Mouse (Mus musculus) monocyte, adult 5-6 weeks (primary cell): ENCODE measurements around the gene Ldah. TPM values are rescaled to one million over a fixed set of nuclear protein-coding genes. Genes with fewer than 3 reads are reported as not detected.

Experiments
- ATAC-seq: fragments of 153-309, 156-312 bp; replicated peaks from 2 replicates; pipeline ENCODE4 v1.8.0; 2017; ENCODE audit warnings: mild to moderate bottlenecking; ENCODE audit not compliant: low TSS enrichment, insufficient number of reproducible peaks, severe bottlenecking, poor library complexity, low FRiP score
- total RNA-seq: library from RNA; stranded (forward); fragments of 200-1000, 200-491, 200-594 nt; gene quantifications from 3 replicates; pipeline ENCODE4 v1.2.3, GENCODE M21; 2017

Gene Ldah
- total RNA-seq, 1 experiment from 2014 or later = 36.6 TPM

DNA sequence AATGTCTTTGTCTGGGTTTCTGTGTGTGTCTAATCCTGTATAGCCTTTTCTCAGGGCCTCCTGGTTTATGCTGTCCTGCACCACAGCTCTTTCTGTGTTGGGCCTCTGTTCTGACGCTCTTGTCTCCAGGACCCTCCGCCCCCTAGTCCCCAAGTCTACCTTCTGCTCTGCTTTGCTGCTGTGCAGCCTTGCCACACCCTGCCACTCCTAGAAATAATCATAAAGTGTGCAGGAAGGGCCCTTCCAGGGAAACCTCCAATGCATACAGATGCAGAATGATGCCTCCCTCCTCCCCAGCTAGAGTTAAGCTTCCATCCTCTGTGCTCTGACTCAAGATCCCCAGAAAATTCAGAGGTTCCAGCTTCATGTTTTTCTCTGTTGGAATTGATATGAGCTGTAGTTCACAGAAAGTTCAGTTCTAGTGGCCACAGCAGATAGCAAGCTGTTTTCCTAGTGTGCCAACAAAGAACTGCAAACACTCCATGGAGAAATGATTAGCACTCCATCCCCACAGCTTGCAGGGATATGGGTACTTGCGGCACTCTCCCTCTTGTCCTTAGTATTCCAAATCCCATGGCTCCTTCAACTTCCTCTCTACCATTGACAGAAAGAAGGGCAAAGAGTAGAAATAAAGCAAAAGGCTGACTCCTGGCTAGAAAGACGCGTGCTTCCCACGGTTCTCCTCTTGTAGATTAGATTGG lies 65.7 kb downstream of the Ldah start:
- ATAC-seq = no peak

DNA sequence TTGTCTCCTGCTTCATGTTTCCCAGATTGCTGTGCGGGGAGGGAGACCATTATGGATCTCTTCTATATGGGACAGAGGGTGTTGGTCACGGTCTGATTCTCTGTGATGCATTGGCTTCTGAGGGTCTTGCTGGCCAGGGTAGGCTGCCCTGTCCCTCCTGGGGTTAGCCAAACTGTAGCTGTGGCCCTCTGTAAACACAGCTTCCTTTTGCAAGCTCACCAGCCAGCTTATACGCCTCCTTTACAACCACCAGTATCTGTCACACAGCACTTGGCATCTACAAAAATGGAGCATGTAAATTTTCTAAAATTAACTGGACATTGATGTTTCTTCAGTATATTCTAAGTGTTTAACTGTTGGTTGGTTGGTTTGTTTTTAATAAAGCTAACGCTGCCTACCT lies 67.5 kb downstream of the Ldah start:
- ATAC-seq = no peak

DNA sequence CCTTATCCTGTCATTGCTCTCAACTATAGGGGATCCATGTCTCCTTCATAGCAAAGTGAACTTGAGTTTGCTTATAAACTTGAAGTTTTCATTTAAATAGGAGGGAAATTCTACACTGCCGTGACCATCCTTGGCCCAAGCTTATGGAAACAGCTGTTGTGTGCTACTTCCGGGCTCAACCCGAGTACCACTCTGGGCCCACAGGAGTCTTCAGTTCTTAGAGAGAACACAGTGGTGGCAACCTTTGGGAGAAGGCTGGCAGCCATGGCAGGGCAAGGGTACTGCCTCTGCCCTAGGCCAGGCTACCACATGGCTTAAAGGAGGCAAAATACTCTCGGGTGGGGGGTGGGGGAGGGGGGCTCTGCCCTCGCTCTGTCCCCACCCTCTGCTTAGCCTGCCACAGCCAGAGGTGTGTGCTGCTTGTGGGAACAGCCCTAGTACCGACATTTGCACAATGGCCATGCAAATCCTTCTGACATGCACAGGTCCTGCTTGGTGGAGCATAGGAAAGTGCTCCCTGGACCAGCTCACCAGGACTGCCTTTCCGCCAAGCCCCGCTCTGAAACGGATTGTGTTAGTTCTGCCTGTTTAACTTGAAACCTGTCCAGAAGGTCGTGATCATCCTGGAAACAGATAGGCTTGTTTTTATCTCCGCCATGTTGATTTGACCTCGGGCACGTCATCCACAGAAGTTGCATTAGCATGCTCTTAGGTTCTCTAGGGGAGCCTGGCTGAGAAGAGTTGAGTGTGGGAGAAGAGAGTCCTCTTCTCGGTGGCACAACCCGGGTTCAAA lies 73.5 kb downstream of the Ldah start:
- no peak for ATAC-seq

DNA sequence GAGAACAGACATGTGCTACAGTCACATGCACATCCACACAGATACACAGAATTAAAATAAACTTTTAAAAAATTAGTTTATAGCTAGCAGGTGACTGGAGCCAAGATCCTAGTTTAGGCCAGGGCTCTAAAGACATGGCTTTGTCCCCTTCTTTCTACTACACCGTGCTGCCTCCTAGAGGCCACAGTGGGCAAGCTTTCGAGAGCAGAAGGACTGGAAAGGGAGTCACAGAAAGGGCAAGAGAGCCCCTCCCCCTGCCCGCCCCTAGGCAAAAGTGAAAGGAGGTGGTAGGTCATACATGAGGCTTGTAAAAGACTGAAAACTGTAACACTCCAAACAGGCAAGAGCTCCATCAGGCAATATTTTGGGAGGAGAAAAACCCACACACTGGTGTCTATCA lies 80.1 kb downstream of the Ldah start:
- no peak for ATAC-seq

DNA sequence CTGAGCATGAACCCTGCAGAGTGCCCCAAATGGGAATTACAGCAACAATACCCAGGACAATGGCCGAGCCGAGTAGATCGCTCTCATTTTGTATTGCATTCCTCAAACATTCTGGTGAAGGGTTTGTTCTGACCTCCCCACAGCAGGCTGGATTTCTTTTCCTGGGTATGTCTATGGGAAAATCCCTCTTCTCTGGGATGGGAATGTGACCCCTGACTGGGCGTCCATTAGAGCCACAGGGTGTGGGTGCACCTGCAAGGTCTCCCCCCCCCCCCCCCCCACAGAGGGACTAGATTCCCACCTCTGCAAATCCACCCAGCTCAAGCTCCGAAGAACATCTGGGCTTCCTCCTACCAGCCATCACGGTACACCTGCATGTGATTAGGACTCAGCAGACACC lies 81.2 kb downstream of the Ldah start:
- ATAC-seq = no peak

DNA sequence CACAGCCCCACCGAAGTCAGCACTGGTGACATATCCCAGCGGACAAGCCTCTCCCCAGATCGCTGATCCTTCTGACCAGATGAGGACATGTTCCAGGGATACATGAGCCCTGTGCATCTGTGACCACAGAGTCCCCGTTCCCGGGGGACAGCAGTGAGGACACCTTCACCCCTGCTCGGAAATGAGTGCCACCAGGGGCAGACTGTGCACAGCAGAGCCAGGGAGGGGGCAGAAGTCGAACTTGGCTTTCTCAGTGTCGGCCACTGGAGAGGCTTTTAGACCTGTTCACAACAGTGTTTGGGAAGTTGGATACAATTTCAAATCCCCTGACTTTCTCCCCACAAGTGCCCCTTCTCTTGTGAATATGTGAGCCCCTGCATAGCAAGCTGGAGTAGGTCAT lies 81.6 kb downstream of the Ldah start:
- no peak for ATAC-seq

DNA sequence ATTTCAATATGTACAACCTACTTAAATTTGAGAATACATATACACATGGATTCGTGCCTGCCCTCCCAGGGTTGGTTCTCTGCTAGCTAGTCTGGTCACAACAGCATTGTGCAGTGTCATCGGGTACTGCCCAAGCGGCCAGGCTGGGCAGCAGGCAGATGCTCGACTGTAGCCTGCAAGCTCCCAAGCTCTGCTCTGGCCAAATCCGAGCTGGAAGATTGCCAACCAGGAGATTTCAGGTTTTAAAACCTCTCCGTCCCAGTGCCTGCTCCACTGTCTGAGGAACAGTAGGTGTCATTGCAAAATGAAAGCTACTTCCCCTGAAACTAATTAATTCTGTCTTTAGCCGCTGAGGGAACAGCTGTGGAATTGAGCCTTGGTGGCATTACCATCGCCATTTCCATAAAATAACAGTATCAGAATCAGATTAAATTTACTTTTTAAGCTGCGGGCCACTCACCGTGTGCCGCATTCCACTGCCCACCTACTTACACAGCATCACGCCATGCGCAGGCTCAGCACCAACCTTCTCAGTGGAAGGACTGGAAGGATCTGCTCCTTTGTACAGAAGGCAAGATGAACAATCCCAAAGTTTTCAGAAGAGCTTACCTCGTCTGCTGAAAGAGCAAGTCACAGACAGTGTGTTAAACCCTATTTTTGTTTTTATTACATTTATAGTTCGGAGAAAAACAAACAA lies 83.4 kb downstream of the Ldah start:
- no peak for ATAC-seq

DNA sequence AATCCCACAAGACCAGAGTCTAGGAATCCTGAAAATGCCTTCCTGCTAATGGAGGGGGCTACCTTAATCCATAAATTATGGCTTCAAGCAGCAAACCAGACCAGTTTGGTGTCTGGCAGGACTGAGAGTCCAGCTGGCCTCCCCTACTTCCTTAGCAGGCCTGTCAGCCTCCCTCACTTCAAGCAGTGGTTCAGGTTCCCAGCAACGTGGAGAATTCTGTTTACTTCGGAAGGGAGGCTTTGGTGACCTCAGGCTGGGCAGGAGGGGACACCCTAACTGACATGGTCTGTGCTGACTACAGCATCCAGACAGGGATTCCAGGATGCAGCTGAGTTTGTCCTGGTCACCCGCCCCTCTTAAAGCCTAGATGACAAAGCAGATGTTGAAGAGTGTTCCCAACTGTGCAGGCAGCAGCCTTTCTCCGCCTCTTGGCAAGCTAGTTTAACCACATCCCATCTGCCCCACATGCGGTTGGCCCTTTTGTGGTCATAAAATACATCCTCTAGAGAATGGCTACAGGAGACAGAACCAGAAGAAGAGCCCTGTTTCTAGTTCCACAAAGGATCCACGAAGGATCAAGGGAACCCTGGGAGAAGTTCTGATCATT lies 87.5 kb downstream of the Ldah start:
- no peak for ATAC-seq

DNA sequence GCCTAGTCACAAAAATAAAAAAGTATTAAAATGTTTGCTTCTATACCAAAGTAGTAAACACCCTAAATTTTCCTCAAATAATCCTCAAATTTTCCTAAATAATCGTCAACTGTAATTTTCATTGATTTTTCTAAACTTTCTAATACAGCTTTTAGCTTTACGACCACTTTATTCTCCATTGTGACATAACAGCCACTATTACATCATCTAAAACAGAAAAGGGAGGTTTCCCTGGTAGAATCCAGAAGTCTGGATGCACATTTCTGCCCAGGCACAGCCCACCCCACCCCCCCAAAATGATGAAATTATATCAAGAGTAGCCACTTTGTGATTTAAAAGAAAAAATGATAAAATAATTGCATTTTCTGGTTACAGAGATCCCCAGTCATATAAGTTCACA lies 88.2 kb downstream of the Ldah start:
- ATAC-seq = no peak

DNA sequence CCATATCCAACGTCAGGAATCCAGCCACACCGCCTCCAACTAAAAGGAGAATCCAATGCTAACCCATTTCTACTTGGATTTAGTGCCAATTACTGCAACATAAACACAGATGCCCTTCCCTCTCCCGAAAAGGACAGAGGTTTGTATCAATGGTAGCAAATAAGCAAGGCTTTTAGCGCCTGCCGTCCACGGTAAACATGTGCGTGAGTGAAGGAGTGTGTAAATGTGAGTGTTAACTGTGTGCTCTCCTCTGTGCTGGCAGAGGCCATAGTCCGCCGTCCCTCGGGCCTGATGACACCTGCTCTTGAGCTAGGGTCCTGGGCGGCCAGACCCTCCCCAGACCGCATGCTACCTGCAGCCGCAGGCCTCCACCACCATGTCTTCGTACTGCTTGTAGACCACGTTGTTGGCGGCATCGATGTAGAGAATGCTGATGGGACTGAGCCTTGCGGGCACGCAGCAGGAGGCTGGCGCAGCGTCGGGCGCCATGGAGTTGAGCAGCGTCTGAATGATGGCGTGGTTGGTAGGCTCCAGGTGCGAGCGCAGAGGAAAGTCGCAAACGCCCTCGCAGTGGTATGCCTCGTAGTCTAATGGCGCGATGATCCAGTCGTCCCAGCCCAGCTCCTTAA lies 89.8 kb downstream of the Ldah start:
- no peak for ATAC-seq

DNA sequence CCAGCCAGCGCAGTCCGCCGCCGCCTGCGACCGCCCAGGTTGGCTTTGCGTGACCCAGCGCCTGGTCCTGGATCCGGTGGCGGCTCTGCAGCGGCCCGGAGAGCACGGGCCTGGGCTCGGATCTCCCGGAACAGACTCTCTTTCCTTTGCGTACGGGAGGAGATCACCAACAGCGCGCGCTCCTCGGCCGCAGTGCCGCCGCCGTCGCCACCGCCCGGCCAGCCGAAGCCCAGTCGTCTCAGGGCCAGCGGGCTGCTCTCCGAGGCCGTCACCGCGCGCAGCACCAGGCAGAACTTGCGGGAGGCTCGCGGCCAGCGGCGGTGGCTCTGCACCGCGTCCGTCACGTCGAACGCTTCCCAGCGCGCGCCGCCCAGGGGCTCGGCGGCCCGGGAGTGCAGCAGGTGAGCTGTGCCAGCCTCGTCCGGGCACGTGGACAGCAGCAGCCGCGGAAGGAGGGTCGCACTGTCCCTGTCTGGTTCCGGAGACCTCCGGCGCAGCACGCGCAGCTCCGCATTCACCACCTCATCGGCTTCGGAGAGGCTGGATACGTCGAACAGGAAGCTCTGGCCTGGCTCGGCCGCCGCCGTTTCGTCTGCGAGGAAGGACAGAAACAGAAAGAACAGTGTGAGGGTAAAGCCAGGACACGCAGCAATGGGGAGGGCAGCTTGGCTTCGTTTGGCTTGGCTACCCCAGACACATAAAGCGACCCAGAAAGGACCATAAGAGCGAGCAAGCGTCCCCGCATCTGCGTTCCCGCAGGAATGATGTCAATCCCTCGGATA lies 90.6 kb downstream of the Ldah start:
- no peak for ATAC-seq

DNA sequence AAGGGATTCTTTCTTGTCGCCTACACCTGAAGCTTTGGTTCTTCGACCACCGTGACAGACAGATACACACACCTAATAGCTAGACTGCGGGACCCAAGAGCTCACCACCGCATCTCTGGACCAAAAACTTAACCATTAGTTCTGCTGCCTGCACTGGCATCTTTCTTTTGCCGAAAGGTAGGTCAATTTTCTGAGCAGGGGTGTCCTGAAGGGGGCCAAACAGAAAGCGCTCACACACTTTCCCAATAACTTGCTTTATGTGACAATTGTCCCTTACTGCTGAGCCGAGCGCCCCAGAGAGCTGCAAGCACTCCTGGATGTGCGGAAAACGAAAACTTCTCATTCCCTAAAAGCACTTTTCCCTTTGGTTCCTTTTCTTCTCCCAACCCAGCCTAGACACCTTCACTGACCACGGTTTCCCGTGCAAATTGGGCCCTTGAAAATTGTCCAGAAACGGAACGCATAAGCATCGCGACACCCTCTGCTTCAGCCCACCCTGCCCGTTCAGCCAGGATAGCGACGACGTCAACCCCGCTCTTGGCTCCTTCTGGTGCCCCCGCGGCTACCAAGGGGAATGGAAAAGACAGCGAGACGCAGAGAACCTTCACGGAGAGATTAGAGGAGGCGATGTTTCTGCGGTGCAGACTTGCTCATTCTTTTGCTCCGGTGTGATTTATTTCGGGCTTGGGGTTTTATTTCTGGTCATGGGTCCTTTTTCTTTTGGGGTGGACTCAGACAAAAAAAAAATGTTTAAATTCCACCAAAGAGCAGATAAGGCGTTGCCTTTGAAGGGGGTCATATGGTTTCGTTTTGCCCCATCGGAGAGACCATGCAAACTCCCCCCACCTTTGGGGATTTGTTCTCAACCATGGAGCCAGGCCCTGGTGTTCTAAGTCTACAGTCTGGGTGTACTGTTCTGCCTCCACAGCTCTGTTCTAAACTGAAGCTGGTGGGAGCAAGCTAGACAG lies 91.5 kb downstream of the Ldah start:
- ATAC-seq = no peak

DNA sequence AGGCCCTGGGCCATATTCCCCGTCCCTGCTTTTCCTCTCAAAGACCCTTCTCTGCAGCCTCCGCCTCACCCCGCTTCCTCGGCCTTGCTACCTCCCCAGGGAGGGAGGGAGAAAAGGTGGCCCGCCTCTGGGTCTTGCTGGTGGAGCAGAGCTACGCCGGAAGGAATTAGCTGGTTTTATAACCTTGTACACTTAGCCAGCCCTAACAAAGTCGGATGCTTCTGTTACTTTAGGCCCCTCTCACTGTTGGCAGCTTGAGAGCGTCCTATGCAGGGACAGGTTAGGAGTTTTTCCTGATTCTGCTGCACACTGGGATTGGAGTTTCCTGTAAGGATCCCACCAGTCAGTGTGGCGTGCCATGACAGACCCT lies 92.2 kb downstream of the Ldah start:
- no peak for ATAC-seq

DNA sequence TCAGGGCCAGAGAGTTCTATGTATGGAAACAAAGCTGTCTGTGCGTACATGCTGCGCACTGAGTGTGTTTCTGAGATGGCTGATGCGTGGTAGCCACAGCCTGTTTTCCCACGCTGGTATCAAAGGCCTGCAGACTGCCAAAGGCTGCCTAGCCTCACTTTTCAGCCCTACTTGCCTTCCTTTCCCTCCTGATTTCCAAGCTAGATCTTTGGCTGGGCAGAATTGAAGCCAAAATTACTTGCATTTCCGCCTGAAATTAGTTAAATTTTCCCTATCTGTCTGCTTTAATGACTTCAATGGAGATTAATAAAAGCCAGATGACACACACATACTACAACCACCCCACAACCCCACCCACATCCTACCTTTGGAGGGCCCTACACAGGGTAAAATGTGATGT lies 92.6 kb downstream of the Ldah start:
- ATAC-seq = no peak

DNA sequence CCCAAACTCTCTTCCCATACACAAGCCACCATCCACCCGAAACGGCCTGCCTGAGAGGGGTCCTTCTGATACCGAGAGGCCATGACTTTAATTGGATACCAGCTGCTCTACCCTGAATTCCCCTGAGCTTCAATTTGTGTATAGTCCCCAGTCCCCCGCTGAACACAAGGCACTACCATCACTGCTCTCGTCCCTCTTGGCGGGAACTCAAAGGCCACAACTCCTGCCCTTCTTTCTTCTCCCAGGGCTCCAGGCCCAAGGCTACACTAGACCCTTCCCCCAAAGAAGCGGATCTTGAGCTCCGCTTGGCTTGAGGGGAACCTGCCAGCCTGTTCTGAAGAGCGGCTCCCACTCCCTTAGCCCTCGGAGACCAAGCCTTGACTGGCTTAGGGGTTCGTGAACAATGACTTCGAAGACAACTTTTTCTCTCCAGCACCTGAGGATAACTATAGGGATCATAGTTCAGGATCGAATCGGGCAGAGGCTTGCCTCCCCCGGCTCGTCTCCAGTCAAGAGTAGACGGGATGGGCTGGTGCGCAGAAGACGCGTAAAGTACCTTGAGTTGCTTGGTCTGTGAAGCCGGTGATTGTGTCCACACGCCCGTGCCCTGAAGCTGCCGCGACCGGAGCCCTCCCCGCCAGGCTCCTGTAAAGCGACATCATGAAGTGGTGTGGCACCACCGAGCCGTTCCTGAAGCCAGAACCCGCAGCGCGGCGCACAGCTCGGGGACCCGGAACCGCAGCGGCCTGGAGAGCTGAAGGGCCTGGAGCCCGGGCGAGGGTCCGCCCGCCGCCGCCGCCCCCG lies 93.3 kb downstream of the Ldah start:
- no peak for ATAC-seq

DNA sequence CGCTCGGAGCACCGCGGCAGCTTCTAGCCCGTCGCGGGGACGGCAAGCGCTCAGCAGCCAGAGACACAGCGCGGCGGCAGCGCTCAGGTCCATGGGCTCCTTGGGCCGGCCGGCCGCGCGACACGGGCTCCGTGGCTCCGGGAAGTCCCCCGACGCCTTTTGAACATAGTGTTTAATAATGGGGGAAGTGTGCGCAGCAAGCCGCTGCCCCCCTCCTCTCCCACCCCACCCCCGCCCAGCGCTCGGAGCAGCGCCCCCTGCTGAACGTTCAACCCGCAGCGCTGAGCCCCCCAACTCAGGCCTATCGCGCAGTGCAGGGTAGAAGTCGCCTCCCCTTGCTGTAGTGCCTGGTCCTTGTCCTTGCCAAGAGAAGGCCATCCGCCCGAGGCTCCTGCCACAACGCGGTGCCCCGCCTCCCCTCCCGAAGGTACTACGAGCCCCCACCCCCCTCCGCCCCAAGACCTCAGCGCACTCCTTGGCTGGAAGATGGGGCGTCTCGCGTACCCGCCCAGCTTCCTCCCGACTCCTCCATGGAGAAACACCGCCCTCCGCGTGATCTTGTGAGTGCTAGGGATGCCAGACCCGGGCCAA lies 94.0 kb downstream of the Ldah start, which contains the start of gene Gdf7:
Gene Gdf7, minus strand, starts transcription at position 114 of the 591 bp plus-strand sequence.
- ATAC-seq = no peak
